Mouse (Mus musculus) kidney, adult 2 months (tissue): ENCODE results near the gene Klhdc10. TPM values are rescaled to one million over a fixed set of nuclear protein-coding genes. Genes with fewer than 3 reads are reported as not detected.

Source experiments
- DNase-seq: peaks from one replicate; pipeline ENCODE4 v3.0.0; 2021
- H3K27ac ChIP-seq: fragments of 200-500 bp; 2 replicates; pipeline ENCODE4 v1.5.1; 2012; ENCODE audit warnings: low read depth, low read length, control low read depth, inconsistent platforms; ENCODE audit not compliant: insufficient read depth
- H3K27me3 ChIP-seq: fragments of 200-500 bp; replicated peaks from 2 replicates; pipeline ENCODE4 v1.6.1; 2012; ENCODE audit warnings: mild to moderate bottlenecking, moderate library complexity, low read length, inconsistent platforms; ENCODE audit not compliant: control insufficient read depth, insufficient read depth
- H3K36me3 ChIP-seq: fragments of 200-500 bp; 2 replicates; pipeline ENCODE4 v1.6.1; 2012; ENCODE audit warnings: mild to moderate bottlenecking, moderate library complexity, low read length, inconsistent platforms; ENCODE audit not compliant: control insufficient read depth, insufficient read depth
- H3K4me1 ChIP-seq: fragments of 200-500 bp; 2 replicates; pipeline ENCODE4 v1.6.1; 2011; ENCODE audit warnings: low read length; ENCODE audit not compliant: control insufficient read depth, insufficient read depth
- H3K4me3 ChIP-seq: fragments of 200-500 bp; 2 replicates; pipeline ENCODE4 v1.5.1; 2011; ENCODE audit warnings: mild to moderate bottlenecking, low read depth, low read length, control low read depth; ENCODE audit not compliant: insufficient read depth
- CTCF ChIP-seq: fragments of 200-500 bp; conservative IDR thresholded peaks from 2 replicates; pipeline ENCODE4 v1.5.1; 2011; ENCODE audit warnings: low read depth, mild to moderate bottlenecking, control low read depth, low read length, moderate library complexity, mixed read lengths; ENCODE audit not compliant: insufficient read depth, insufficient read length
- POLR2A ChIP-seq: fragments of 200-500 bp; IDR thresholded peaks from one replicate; pipeline ENCODE4 v1.6.1; 2011; ENCODE audit warnings: low read depth, low read length, control low read depth
- WGBS: fragments of 180-500 bp; shearing (Covaris S2); methylation state at CpG from one replicate; pipeline ENCODE4 v1.1.7; 2018; 5-methylcytosine and 5-hydroxymethylcytosine counted together
- polyA plus RNA-seq: library from polyadenylated mRNA; depleted of rRNA; stranded (reverse); fragments of >200 nt; gene quantifications from 2 replicates; pipeline ENCODE4 v1.2.3, GENCODE M21; 2012; rRNA removed

Gene Klhdc10
- polyA plus RNA-seq, 1 experiment: 42.7 TPM

GRCm38 (mm10) chr6:30482908-30483307 lies 81.2 kb downstream of the Klhdc10 start:
- no peak for TF ChIP-seq POLR2A
- no peak for TF ChIP-seq CTCF
- Histone ChIP-seq H3K27ac (no peak overlapping the region), H3K4me1 (no peaks in the 10 kb centered on the region), H3K27me3 (no peaks in the 10 kb centered on the region), H3K36me3 (peaks cover 3% of the 10 kb centered on the region), H3K4me3 (no peak overlapping the region)
- WGBS: 79% methylated on average over 2 of the region's 2 CpGs
- DNase-seq: no peak

GRCm38 (mm10) chr6:30486504-30486903 lies 84.8 kb downstream of the Klhdc10 start:
- Histone ChIP-seq H3K27me3 (no peaks in the 10 kb centered on the region), H3K4me1 (no peaks in the 10 kb centered on the region), H3K36me3 (peaks cover 7% of the 10 kb centered on the region), H3K4me3 (no peak overlapping the region), H3K27ac (no peak overlapping the region)
- TF ChIP-seq CTCF (no peak), POLR2A (no peak)
- 89% methylated on average over 6 of the region's 6 CpGs for WGBS
- no peak for DNase-seq

GRCm38 (mm10) chr6:30499049-30499448 lies 97.4 kb downstream of the Klhdc10 start:
- Histone ChIP-seq H3K4me3 (no peak overlapping the region), H3K4me1 (no peaks in the 10 kb centered on the region), H3K27ac (no peak overlapping the region), H3K27me3 (no peaks in the 10 kb centered on the region), H3K36me3 (peaks cover 7% of the 10 kb centered on the region)
- DNase-seq: no peak
- TF ChIP-seq POLR2A (no peak), CTCF (no peak)
- 79% methylated on average over 3 of the region's 3 CpGs for WGBS

Other genes with a start within 250 kb of the Klhdc10 start
- gene Ube2h, start 97.3 kb upstream of the Klhdc10 start, polyA plus RNA-seq: 35.1 and 38.3 TPM in 2 replicates
- gene Zc3hc1, start 10.8 kb upstream of the Klhdc10 start, polyA plus RNA-seq: 11.0 and 12.0 TPM in 2 replicates
- gene Tmem209, start 107.9 kb downstream of the Klhdc10 start, polyA plus RNA-seq: 27.3 and 35.2 TPM in 2 replicates
- gene Ssmem1, start 108.0 kb downstream of the Klhdc10 start, polyA plus RNA-seq: 0.09 TPM in 1 of 2 replicates, not detected in the other
- 0.14 TPM in 1 of 2 replicates, not detected in the other for gene Cpa2, start 139.7 kb downstream of the Klhdc10 start, polyA plus RNA-seq
- not detected in 2 replicates for gene Cpa4, start 166.5 kb downstream of the Klhdc10 start, polyA plus RNA-seq
- gene Cpa5, start 209.1 kb downstream of the Klhdc10 start, polyA plus RNA-seq: not detected in 2 replicates
- 0.11 TPM in 1 of 2 replicates, not detected in the other for gene Cpa1, start 237.3 kb downstream of the Klhdc10 start, polyA plus RNA-seq